Mouse (Mus musculus) Patski (cell line): ENCODE measurements around the gene Olfr1369-ps1. TPM values are rescaled to one million over a fixed set of nuclear protein-coding genes. Genes with fewer than 3 reads are reported as not detected.
"Not testable (repeated sequence)": the region's sequence is repeated elsewhere in the genome, so short reads cannot be mapped to it uniquely, and the experiment has no call there.

ENCODE experiments used
- ATAC-seq: fragments of 100-300 bp; one replicate; pipeline ENCODE4 v1.8.0; 2021
- CTCF ChIA-PET: fragments of 350-600 bp; sonication (Branson Sonifier 250); formaldehyde crosslinking; loops from one replicate; lab custom pipeline; 2022; ENCODE audit warnings: inconsistent platforms; lab: Charles Lee
- POLR2A ChIA-PET: fragments of 350-600 bp; sonication (Branson Sonifier 250); formaldehyde crosslinking; loops from one replicate; lab custom pipeline; 2022; ENCODE audit warnings: antibody characterized with exemption, inconsistent platforms; lab: Charles Lee
- DNase-seq: peaks from one replicate; pipeline ENCODE4 v3.0.0-alpha.2; 2011; ENCODE audit warnings: low read depth, low spot score
- H3K27me3 ChIP-seq: fragments of 371-371 bp; one replicate; pipeline ENCODE4 v1.5.1; 2021
- CTCF ChIP-seq: fragments of 100-300 bp; IDR thresholded peaks from one replicate; pipeline ENCODE4 v1.5.1; 2021
- in situ Hi-C: fragments of 300-500 bp; cut with MboI; formaldehyde crosslinking; loops from 3 replicates; pipeline ENCODE4 v1.11.1; 2018; ENCODE audit warnings: low pct_unique_long_range_greater_than_20kb, mixed read lengths
- polyA plus RNA-seq: library from polyadenylated mRNA; unstranded; gene quantifications from one replicate; pipeline ENCODE4 v1.2.3, GENCODE M21; 2021

Gene Olfr1369-ps1
- 0.08 TPM for polyA plus RNA-seq

DNA sequence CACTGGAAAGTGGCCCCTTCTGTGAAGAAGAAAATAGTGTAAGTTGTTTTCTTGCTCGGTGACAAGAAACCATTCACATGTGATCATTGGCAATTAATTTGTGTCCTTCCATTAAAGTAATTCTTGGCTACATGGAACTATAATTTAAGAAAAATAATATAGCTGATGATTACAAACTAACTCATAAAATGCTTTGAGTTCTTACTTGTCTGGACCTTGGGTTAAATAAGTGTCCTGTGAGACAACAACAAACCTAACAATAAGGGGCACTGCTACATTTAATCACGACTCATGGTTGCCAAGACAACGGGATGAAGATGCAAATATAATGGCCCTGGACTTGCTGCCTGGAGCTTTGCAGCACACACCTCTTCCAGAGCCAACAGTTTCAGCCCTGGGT is at the start of gene Olfr1369-ps1:
Olfr1369-ps1 (plus strand) TSS at position 301 of the 400 bp plus-strand sequence.
- ATAC-seq, H3K27me3 ChIP-seq, in situ Hi-C loops, POLR2A ChIA-PET, CTCF ChIA-PET, DNase-seq: not testable (repeated sequence)

DNA sequence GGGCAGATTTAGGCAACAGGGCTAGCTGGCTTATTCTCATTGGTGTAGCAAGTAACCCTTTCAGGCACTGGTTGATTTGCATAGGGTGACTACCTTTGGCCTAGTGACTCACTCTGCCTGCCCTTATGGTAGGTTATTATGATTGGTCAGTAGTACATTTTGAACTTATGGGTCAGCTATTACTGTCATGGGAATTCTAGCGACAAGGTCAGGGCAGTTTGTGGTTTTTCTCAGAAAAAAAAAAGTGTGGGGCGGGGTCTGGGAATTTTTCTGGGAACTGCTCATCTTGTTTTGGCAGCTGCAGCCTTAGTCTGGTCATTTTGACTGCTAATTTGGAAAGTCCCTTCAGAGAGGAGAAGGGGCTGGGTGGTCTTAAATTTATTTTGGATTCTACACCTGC is 45.3 kb upstream of the Olfr1369-ps1 start:
- CTCF ChIA-PET = no interaction called here
- POLR2A ChIA-PET = no interaction called here
- no peak for TF ChIP-seq CTCF
- DNase-seq (no peak), ATAC-seq (no peak)
- in situ Hi-C loops = no loop called here
- H3K27me3 ChIP-seq = no peaks in the 10 kb centered on the region

DNA sequence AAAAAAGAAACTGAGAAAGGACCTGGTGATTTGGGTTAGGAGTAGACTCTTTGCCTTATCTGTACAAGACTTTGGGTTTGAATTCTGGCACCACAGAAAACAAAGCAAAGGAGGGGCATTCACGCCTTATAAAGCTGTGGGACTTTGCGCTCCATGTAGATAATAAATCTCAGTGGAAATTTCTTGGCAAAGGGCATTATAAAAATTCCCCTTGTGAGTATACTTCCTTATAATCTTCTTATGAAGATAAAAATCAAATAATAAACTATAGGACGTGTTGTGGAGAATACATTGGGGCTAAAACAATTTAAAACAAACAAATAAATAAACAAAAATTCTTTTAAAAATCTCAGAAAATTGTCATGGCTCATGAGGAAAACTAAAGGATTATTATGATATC is 36.4 kb upstream of the Olfr1369-ps1 start, which contains the start of gene Olfr1370:
Olfr1370 (minus strand) TSS at position 101 of the 400 bp plus-strand sequence.
- no peaks in the 10 kb centered on the region for H3K27me3 ChIP-seq
- ChIA-PET CTCF (no interaction called here), POLR2A (no interaction called here)
- TF ChIP-seq CTCF = no peak
- in situ Hi-C loops = no loop called here
- ATAC-seq = no peak
- DNase-seq = no peak

DNA sequence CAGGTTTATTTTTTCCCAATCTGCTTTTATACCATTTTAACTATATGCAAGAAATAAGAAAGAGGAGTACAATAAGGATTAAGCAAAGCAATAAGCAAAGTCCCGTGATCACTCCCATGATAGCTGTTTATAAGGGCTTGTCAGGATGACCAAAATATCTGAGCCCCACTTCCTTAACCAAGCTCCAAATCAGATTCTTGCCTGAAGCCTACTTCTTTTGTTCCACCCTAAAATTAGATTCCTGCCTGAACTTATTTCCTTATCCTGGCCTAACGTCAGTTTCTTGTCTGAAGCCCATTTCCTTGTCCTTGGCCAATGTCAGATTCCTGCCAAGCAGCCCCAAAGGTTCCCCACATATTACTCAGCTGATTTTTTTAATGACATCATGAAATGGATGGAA is 28.6 kb upstream of the Olfr1369-ps1 start:
- in situ Hi-C loops = no loop called here
- H3K27me3 ChIP-seq = no peaks in the 10 kb centered on the region
- ATAC-seq (no peak), DNase-seq (no peak)
- TF ChIP-seq CTCF = no peak
- CTCF ChIA-PET = no interaction called here
- POLR2A ChIA-PET = no interaction called here

DNA sequence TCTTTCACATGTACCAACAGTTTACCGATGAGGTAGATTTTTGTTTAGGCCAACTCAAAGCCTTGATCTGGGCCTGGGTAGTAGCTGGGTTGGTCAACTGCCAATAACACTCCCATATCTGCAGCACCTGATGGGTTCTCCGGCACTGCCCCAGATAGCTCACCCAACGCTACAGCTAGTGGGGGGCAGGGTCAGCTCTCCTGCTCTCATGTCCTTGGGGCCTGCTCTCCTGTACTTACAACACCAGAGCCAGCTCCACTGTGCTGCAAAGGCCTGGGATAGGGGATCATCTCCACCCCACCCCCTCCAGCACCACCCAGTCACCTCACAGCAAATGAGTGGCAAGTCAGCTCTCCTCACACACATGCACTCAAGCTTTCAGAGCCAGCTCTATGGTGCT is 1.5 kb upstream of the Olfr1369-ps1 start:
- POLR2A ChIA-PET = no interaction called here
- CTCF ChIA-PET = no interaction called here
- no peak for TF ChIP-seq CTCF
- no peak for ATAC-seq
- in situ Hi-C loops = no loop called here
- no peak for DNase-seq
- H3K27me3 ChIP-seq = no peaks in the 10 kb centered on the region

DNA sequence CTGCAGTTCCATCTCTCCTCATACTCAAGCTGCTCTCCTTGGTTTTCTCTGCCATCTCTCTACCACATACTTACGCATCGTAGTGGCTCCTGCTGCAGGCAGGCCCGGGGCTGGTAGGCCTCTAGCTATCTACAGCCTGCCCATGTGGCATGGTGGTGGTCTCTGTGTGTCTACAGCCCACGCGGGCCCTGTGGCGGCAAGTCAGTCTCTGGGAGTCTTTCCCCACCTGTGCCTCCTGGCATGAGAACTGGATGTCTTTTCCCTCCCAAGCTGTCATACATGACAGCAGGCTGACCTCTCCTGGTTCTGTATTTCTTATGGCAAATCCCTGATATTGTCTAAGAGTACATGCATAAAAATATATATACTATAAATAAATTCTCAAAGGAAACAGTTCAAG is 842 bp upstream of the Olfr1369-ps1 start:
- no peaks in the 10 kb centered on the region for H3K27me3 ChIP-seq
- in situ Hi-C loops = no loop called here
- DNase-seq (no peak), ATAC-seq (no peak)
- POLR2A ChIA-PET = no interaction called here
- CTCF ChIA-PET = no interaction called here
- no peak for TF ChIP-seq CTCF

DNA sequence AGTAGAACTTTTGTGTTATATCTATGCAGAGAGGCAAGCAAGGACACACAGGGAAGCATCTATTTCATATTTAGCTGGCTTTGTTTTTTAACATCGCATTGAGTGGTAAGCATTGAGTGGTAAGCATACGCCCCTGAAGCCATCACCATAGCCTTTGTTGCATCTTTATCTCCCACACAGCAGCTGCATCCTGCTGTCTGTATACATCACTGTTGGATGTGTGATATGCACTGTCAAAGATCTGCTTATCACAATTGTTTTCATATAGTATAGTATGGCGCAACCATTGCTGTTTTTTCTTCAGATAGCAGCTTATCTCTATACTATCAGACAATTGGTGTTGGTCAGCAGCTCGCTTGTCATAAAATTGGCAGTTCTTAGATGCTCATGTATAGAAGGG is 2.8 kb downstream of the Olfr1369-ps1 start:
- no peaks in the 10 kb centered on the region for H3K27me3 ChIP-seq
- ATAC-seq (no peak), DNase-seq (no peak)
- TF ChIP-seq CTCF = no peak
- ChIA-PET POLR2A (no interaction called here), CTCF (no interaction called here)
- in situ Hi-C loops = no loop called here

DNA sequence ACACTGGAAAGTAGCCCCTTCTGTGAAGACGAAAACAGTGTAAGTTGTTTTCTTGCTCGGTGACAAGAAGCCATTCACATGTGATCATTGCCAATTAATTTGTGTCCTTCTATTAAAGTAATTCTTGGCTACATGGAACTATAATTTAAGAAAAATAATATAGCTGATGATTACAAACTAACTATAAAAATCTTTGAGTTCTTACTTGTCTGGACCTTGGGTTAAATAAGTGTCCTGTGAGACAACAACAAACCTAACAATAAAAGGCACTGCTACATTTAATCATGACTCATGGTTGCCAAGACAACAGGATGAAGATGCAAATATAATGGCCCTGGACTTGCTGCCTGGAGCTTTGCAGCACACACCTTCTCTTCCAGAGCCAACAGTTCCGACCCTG is 18.1 kb downstream of the Olfr1369-ps1 start, which contains the start of gene Olfr263:
Olfr263 (plus strand) TSS at position 301 of the 400 bp plus-strand sequence.
- ATAC-seq, DNase-seq, H3K27me3 ChIP-seq, CTCF ChIA-PET, in situ Hi-C loops, POLR2A ChIA-PET: not testable (repeated sequence)

DNA sequence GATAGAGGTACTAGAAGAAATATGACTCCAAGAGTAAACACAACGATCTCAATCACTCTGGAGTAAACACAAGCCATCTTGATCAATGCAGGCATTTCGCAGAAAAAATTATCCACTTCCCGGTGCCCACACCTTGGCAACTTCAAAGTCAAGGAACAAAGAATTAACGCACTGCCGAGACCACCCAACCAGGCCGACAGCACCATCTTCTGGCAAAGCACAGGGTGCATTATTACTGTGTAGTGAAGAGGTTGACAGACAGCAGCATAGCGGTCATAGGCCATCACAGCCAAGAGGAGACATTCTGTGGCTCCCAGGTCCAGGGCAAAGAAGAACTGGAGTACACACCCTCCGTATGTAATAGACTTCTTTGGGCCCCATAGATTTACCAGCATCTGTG is 31.1 kb downstream of the Olfr1369-ps1 start:
- in situ Hi-C loops = no loop called here
- peaks cover 3% of the 10 kb centered on the region for H3K27me3 ChIP-seq
- TF ChIP-seq CTCF = no peak
- ATAC-seq (no peak), DNase-seq (no peak)
- ChIA-PET POLR2A (no interaction called here), CTCF (no interaction called here)

DNA sequence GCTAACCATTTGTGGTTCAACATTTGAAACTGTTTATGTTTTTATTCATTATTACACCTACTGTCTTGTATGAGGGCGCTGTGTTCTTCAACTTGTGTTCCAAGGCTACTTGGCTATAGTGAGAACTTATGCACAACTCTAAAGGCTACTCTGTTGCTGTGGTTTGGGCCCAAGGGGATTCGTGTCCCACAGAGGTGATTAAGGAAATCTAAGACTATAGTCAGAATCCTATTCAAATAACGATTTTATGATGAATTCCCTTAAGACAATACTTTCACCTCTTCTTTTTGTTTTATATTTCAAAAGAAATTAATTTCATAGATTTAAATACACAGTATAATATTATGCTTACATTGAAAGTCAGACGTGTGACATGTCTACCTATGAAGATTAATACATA is 34.5 kb downstream of the Olfr1369-ps1 start, which contains the start of gene Olfr1368:
Olfr1368 (minus strand) TSS at position 101 of the 400 bp plus-strand sequence.
- H3K27me3 ChIP-seq = peaks cover 3% of the 10 kb centered on the region
- no peak for TF ChIP-seq CTCF
- ATAC-seq (no peak), DNase-seq (no peak)
- ChIA-PET POLR2A (no interaction called here), CTCF (no interaction called here)
- in situ Hi-C loops = no loop called here

DNA sequence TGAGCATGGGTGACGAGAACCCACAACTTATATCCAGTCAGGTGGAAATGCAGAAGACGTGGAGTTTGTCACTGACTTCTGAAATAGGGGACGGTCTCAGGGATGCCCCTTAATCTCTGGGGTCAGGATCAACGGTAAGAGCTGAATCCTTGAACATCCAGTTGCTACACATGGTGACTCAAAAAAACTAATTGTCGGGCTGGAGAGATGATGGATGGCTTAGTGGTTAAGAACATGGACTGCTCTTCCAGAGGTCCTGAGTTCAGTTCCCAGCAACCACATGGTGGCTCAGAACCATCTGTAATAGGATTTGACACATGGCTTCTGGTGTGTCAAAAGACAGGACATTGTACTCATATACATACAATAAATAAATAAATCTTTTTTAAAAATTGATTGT is 44.6 kb downstream of the Olfr1369-ps1 start:
- CTCF ChIA-PET = no interaction called here
- ATAC-seq (no peak), DNase-seq (no peak)
- peaks cover 10% of the 10 kb centered on the region for H3K27me3 ChIP-seq
- no peak for TF ChIP-seq CTCF
- in situ Hi-C loops = loop anchor here (5.0 to 25.0 kb wide), 2 partner anchors 844 to 1794 kb away; no protein-coding TSS in a partner anchor
- POLR2A ChIA-PET = no interaction called here

DNA sequence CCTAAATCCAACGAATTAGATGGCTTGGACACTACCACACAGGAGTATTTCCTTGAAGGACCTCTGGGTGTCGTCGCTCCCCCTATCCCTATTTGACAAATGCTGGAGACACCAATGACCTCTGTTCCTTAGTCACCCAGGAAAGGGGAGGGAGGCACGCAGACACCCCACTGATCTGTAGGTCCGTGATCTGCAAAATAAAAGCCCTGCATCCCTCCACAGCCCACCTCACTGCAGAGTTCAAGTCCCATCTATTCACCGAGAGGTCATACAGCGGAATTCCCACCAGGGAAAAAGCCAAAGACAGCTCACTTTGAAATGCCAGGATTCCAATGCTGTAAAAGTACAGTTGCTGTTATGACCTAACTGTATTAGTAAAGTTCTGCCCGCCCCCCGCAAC is 46.8 kb downstream of the Olfr1369-ps1 start:
- ChIA-PET POLR2A (no interaction called here), CTCF (interaction anchor here (1.4 to 3.9 kb wide), 2 partner anchors 11 to 15 kb away, joined by 7 to 12 read pairs; no protein-coding TSS in a partner anchor)
- DNase-seq (no peak), ATAC-seq (no peak)
- peaks cover 10% of the 10 kb centered on the region for H3K27me3 ChIP-seq
- in situ Hi-C loops = loop anchor here (5.0 to 25.0 kb wide), 2 partner anchors 846 to 1796 kb away; no protein-coding TSS in a partner anchor
- TF ChIP-seq CTCF = no peak
